Mouse (Mus musculus): Measurements from ENCODE around the gene Nlrx1. TPM values are rescaled to one million over a fixed set of nuclear protein-coding genes. Genes with fewer than 3 reads are reported as not detected.

The Nlrx1 gene
- polyA plus RNA-seq, 1 experiment from 2014 or later: 3.3 TPM

GRCm38 (mm10) chr9:44288076-44288958 lies 19.9 kb upstream of the Nlrx1 start, which contains the start of gene Abcg4:
TSS of gene Abcg4 (minus strand) at chr9:44288615.
- Histone ChIP-seq H3K4me3 (ENCODE audit: inconsistent target) (no peak within 1 kb of the TSS), H3K27ac (no peak within 1 kb of the TSS), H3K79me2 (ENCODE audit: inconsistent target) (no peaks in the 10 kb centered on the region), H3K36me3 (ENCODE audit: inconsistent target) (peaks cover 30% of the 10 kb centered on the region)
- WGBS (ENCODE audit: missing documents): 6% methylated on average over 38 of the region's 38 CpGs

GRCm38 (mm10) chr9:44287401-44288075 lies 19.1 kb upstream of the Nlrx1 start:
- WGBS (ENCODE audit: missing documents): 9% methylated on average over 40 of the region's 47 CpGs
- Histone ChIP-seq H3K4me3 (ENCODE audit: inconsistent target) (no peak overlapping the region), H3K79me2 (ENCODE audit: inconsistent target) (no peaks in the 10 kb centered on the region), H3K36me3 (ENCODE audit: inconsistent target) (peaks cover 22% of the 10 kb centered on the region), H3K27ac (no peak overlapping the region)

GRCm38 (mm10) chr9:44287003-44287400 lies 18.6 kb upstream of the Nlrx1 start:
- Histone ChIP-seq H3K79me2 (ENCODE audit: inconsistent target) (no peaks in the 10 kb centered on the region), H3K27ac (no peak overlapping the region), H3K4me3 (ENCODE audit: inconsistent target) (no peak overlapping the region), H3K36me3 (ENCODE audit: inconsistent target) (peaks cover 17% of the 10 kb centered on the region)
- 29% methylated on average over 11 of the region's 11 CpGs for WGBS (ENCODE audit: missing documents)

- whole genome bisulfite sequencing (ENCODE audit: missing documents): 14% methylated on average over 5 of the region's 6 CpGs
- Histone ChIP-seq H3K79me2 (ENCODE audit: inconsistent target) (no peaks in the 10 kb centered on the region), H3K4me3 (ENCODE audit: inconsistent target) (no peak overlapping the region), H3K36me3 (ENCODE audit: inconsistent target) (peaks cover 10% of the 10 kb centered on the region), H3K27ac (no peak overlapping the region)
Observed at GRCm38 (mm10) chr9:44286256-44286850, 18.0 kb upstream of the Nlrx1 start.

- H3K27ac ChIP-seq: no peak overlapping the region
- no peaks in the 10 kb centered on the region for H3K36me3 ChIP-seq (ENCODE audit: inconsistent target)
- no peak overlapping the region for H3K4me3 ChIP-seq (ENCODE audit: inconsistent target)
- 80% methylated on average over 5 of the region's 5 CpGs for WGBS (ENCODE audit: missing documents)
- H3K79me2 ChIP-seq (ENCODE audit: inconsistent target): no peaks in the 10 kb centered on the region
Observed at GRCm38 (mm10) chr9:44283183-44283582, 14.8 kb upstream of the Nlrx1 start.

- Histone ChIP-seq H3K79me2 (ENCODE audit: inconsistent target) (no peaks in the 10 kb centered on the region), H3K27ac (no peak overlapping the region), H3K4me3 (ENCODE audit: inconsistent target) (no peak overlapping the region), H3K36me3 (ENCODE audit: inconsistent target) (no peaks in the 10 kb centered on the region)
- 92% methylated on average over 4 of the region's 4 CpGs for WGBS (ENCODE audit: missing documents)
Observed at GRCm38 (mm10) chr9:44269973-44270372, 1.6 kb upstream of the Nlrx1 start.

GRCm38 (mm10) chr9:44269077-44269476 lies 678 bp upstream of the Nlrx1 start:
- no peak overlapping the region for H3K27ac ChIP-seq
- no peak overlapping the region for H3K4me3 ChIP-seq (ENCODE audit: inconsistent target)
- H3K36me3 ChIP-seq (ENCODE audit: inconsistent target): peaks cover 5% of the 10 kb centered on the region; the same call in 1 of the 2 replicates
- H3K79me2 ChIP-seq (ENCODE audit: inconsistent target): no peaks in the 10 kb centered on the region
- WGBS (ENCODE audit: missing documents): 94% methylated on average over 2 of the region's 3 CpGs

- Histone ChIP-seq H3K4me3 (ENCODE audit: inconsistent target) (no peak overlapping the region), H3K27ac (no peak overlapping the region), H3K79me2 (ENCODE audit: inconsistent target) (no peaks in the 10 kb centered on the region), H3K36me3 (ENCODE audit: inconsistent target) (peaks cover 16% of the 10 kb centered on the region)
- WGBS (ENCODE audit: missing documents): 4% methylated on average over 28 of the region's 28 CpGs
Observed at GRCm38 (mm10) chr9:44268027-44268360, 405 bp downstream of the Nlrx1 start.

- Histone ChIP-seq H3K4me3 (ENCODE audit: inconsistent target) (peak overlapping the region; percentile 44), H3K79me2 (ENCODE audit: inconsistent target) (no peaks in the 10 kb centered on the region), H3K27ac (peak overlapping the region; percentile 40), H3K36me3 (ENCODE audit: inconsistent target) (peaks cover 21% of the 10 kb centered on the region)
- 14% methylated on average over 22 of the region's 23 CpGs for WGBS (ENCODE audit: missing documents)
Observed at GRCm38 (mm10) chr9:44267319-44268026, 926 bp downstream of the Nlrx1 start.

GRCm38 (mm10) chr9:44266478-44267226 lies 1.7 kb downstream of the Nlrx1 start:
- Histone ChIP-seq H3K27ac (peak overlapping the region; percentile 40), H3K36me3 (ENCODE audit: inconsistent target) (peaks cover 25% of the 10 kb centered on the region), H3K79me2 (ENCODE audit: inconsistent target) (no peaks in the 10 kb centered on the region), H3K4me3 (ENCODE audit: inconsistent target) (peak overlapping the region; percentile 44)
- WGBS (ENCODE audit: missing documents): 46% methylated on average over 8 of the region's 8 CpGs

GRCm38 (mm10) chr9:44261388-44261787 lies 7.0 kb downstream of the Nlrx1 start:
- WGBS (ENCODE audit: missing documents): 96% methylated on average over 14 of the region's 14 CpGs
- no peaks in the 10 kb centered on the region for H3K79me2 ChIP-seq (ENCODE audit: inconsistent target)
- no peak overlapping the region for H3K4me3 ChIP-seq (ENCODE audit: inconsistent target)
- peaks cover 30% of the 10 kb centered on the region for H3K36me3 ChIP-seq (ENCODE audit: inconsistent target)
- H3K27ac ChIP-seq: no peak overlapping the region

GRCm38 (mm10) chr9:44259014-44259413 lies 9.4 kb downstream of the Nlrx1 start:
- Histone ChIP-seq H3K79me2 (ENCODE audit: inconsistent target) (no peaks in the 10 kb centered on the region), H3K27ac (peak overlapping the region; percentile 29; the same call in 1 of the 2 replicates), H3K4me3 (ENCODE audit: inconsistent target) (no peak overlapping the region), H3K36me3 (ENCODE audit: inconsistent target) (peaks cover 24% of the 10 kb centered on the region)
- WGBS (ENCODE audit: missing documents): 10% methylated on average over 10 of the region's 10 CpGs

GRCm38 (mm10) chr9:44256213-44256612 lies 12.2 kb downstream of the Nlrx1 start:
- Histone ChIP-seq H3K4me3 (ENCODE audit: inconsistent target) (no peak overlapping the region), H3K79me2 (ENCODE audit: inconsistent target) (no peaks in the 10 kb centered on the region), H3K36me3 (ENCODE audit: inconsistent target) (peaks cover 19% of the 10 kb centered on the region; the same call in 1 of the 2 replicates), H3K27ac (no peak overlapping the region)
- 86% methylated on average over 8 of the region's 8 CpGs for WGBS (ENCODE audit: missing documents)

GRCm38 (mm10) chr9:44255136-44255521 lies 13.3 kb downstream of the Nlrx1 start:
- no peaks in the 10 kb centered on the region for H3K79me2 ChIP-seq (ENCODE audit: inconsistent target)
- no peak overlapping the region for H3K4me3 ChIP-seq (ENCODE audit: inconsistent target)
- WGBS (ENCODE audit: missing documents): 89% methylated on average over 6 of the region's 6 CpGs
- no peak overlapping the region for H3K27ac ChIP-seq
- H3K36me3 ChIP-seq (ENCODE audit: inconsistent target): peaks cover 15% of the 10 kb centered on the region; the same call in 1 of the 2 replicates

Measured in macrophage (primary cell).